Mouse (Mus musculus): ENCODE measurements at regions not wholly inside any gene's neighbourhood (a gene's known extent, or its start where the extent isn't known, plus 50 kb on each side); places are given as distances from the start of the nearest gene placed in this dataset.

- CTCF ChIA-PET = no interaction called here
- POLR2A ChIA-PET = interaction anchor here in 1 of 4 experiments (1.0 kb wide), 1 partner anchor 363 kb away, joined by 3 read pairs; no protein-coding TSS in a partner anchor
These were observed 78.5 kb downstream of the Spata18 start for GRCm38 (mm10) chr5:73729646-73730045.

- CTCF ChIA-PET = interaction anchor here in 3 of 4 experiments (0.7 to 1.5 kb wide), 4 partner anchors 9 to 414 kb away, joined by 3 to 5 read pairs (median 3); no protein-coding TSS in a partner anchor
- POLR2A ChIA-PET = interaction anchor here in 2 of 4 experiments (0.6 to 1.2 kb wide), 8 partner anchors 9 to 206 kb away, joined by 3 to 4 read pairs (median 4); no protein-coding TSS in a partner anchor
These were observed 80.2 kb downstream of the Spata18 start for GRCm38 (mm10) chr5:73731423-73731822.

GRCm38 (mm10) chr5:73731991-73732565 lies 80.9 kb downstream of the Spata18 start:
- POLR2A ChIA-PET = interaction anchor here in 2 of 4 experiments (0.6 to 1.2 kb wide), 8 partner anchors 10 to 267 kb away, joined by 3 to 5 read pairs (median 3); no protein-coding TSS in a partner anchor

GRCm38 (mm10) chr5:73740766-73741165 lies 89.6 kb downstream of the Spata18 start:
- CTCF ChIA-PET = no interaction called here
- POLR2A ChIA-PET = no interaction called here

More at GRCm38 (mm10) chr5:73731991-73732565, 80.9 kb downstream of the Spata18 start:
- CTCF ChIA-PET = interaction anchor here in 3 of 4 experiments (0.7 to 1.5 kb wide), 4 partner anchors 8 to 413 kb away, joined by 3 to 5 read pairs (median 3); no protein-coding TSS in a partner anchor

GRCm38 (mm10) chr5:73741441-73741840 lies 90.3 kb downstream of the Spata18 start:
- ChIA-PET CTCF (no interaction called here), POLR2A (no interaction called here)

- CTCF ChIA-PET = no interaction called here
- POLR2A ChIA-PET = interaction anchor here in 1 of 4 experiments (0.5 kb wide), 1 partner anchor 15 kb away, joined by 3 read pairs; no protein-coding TSS in a partner anchor
These were observed 92.8 kb downstream of the Spata18 start for GRCm38 (mm10) chr5:73743953-73744352.

GRCm38 (mm10) chr5:73749791-73750190 lies 98.6 kb downstream of the Spata18 start:
- CTCF ChIA-PET = interaction anchor here in 1 of 4 experiments (0.6 kb wide), 1 partner anchor 1023 kb away, joined by 3 read pairs; no protein-coding TSS in a partner anchor

GRCm38 (mm10) chr5:73752225-73752644 lies 101.1 kb downstream of the Spata18 start:
- ChIA-PET CTCF (no interaction called here), POLR2A (no interaction called here)

More at GRCm38 (mm10) chr5:73749791-73750190, 98.6 kb downstream of the Spata18 start:
- POLR2A ChIA-PET = no interaction called here

- CTCF ChIA-PET = no interaction called here
These were observed 102.6 kb downstream of the Spata18 start for GRCm38 (mm10) chr5:73753827-73754226.

GRCm38 (mm10) chr5:73758534-73758933 lies 107.4 kb downstream of the Spata18 start:
- CTCF ChIA-PET = no interaction called here
- POLR2A ChIA-PET = interaction anchor here in 1 of 4 experiments (0.5 kb wide), 1 partner anchor 16 kb away, joined by 3 read pairs; no protein-coding TSS in a partner anchor

More at GRCm38 (mm10) chr5:73753827-73754226, 102.6 kb downstream of the Spata18 start:
- POLR2A ChIA-PET = no interaction called here

GRCm38 (mm10) chr5:73761236-73761635 lies 110.1 kb downstream of the Spata18 start:
- POLR2A ChIA-PET = no interaction called here

GRCm38 (mm10) chr5:73761709-73762108 lies 110.5 kb downstream of the Spata18 start:
- ChIA-PET POLR2A (interaction anchor here in 2 of 4 experiments (1.1 to 1.2 kb wide), 2 partner anchors 53 to 252 kb away, joined by 3 read pairs; no protein-coding TSS in a partner anchor), CTCF (interaction anchor here in 3 of 4 experiments (0.6 to 1.9 kb wide), 9 partner anchors 10 to 1715 kb away, joined by 3 to 8 read pairs (median 3); no protein-coding TSS in a partner anchor)

More at GRCm38 (mm10) chr5:73761236-73761635, 110.1 kb downstream of the Spata18 start:
- CTCF ChIA-PET = interaction anchor here in 3 of 4 experiments (0.6 to 1.9 kb wide), 9 partner anchors 11 to 1716 kb away, joined by 3 to 10 read pairs (median 3); no protein-coding TSS in a partner anchor

GRCm38 (mm10) chr5:73764226-73764625 lies 113.0 kb downstream of the Spata18 start:
- POLR2A ChIA-PET = no interaction called here
- CTCF ChIA-PET = no interaction called here

- ChIA-PET CTCF (no interaction called here), POLR2A (no interaction called here)
These were observed 114.3 kb downstream of the Spata18 start for GRCm38 (mm10) chr5:73765466-73765865.

GRCm38 (mm10) chr5:73768253-73768652 lies 117.1 kb downstream of the Spata18 start:
- CTCF ChIA-PET = no interaction called here
- POLR2A ChIA-PET = no interaction called here

- ChIA-PET POLR2A (no interaction called here), CTCF (no interaction called here)
These were observed 124.8 kb downstream of the Spata18 start for GRCm38 (mm10) chr5:73775775-73776548.

GRCm38 (mm10) chr5:73777282-73777921 lies 126.2 kb downstream of the Spata18 start:
- CTCF ChIA-PET = no interaction called here
- POLR2A ChIA-PET = no interaction called here

GRCm38 (mm10) chr5:73781190-73781940 lies 130.2 kb downstream of the Spata18 start:
- ChIA-PET CTCF (interaction anchor here in 1 of 4 experiments (0.6 kb wide), 2 partner anchors 22 to 417 kb away, joined by 4 to 7 read pairs; no protein-coding TSS in a partner anchor), POLR2A (interaction anchor here in 3 of 4 experiments (0.6 to 1.5 kb wide), 4 partner anchors 19 to 694 kb away, joined by 3 to 4 read pairs (median 4); no protein-coding TSS in a partner anchor)

Data from embryonic stem cell, embryonic (primary cell).